Mouse (Mus musculus) heart, embryonic 13.5 days (tissue): ENCODE results near the gene Tom1l2. TPM values are rescaled to one million over a fixed set of nuclear protein-coding genes. Genes with fewer than 3 reads are reported as not detected.

Experiments
- ATAC-seq: fragments of 200-750 bp; cut with Nextera tagmentation; 2 replicates; pipeline ENCODE4 v1.8.0; 2017; ENCODE audit warnings: moderate TSS enrichment; ENCODE audit not compliant: insufficient number of reproducible peaks, low FRiP score, low TSS enrichment; ENCODE audit errors: extremely low read depth
- H3K27ac ChIP-seq: fragments of 300-500 bp; sonication (generic); replicated peaks from 2 replicates; pipeline ENCODE4 v1.5.1; 2015; ENCODE audit warnings: moderate library complexity, mild to moderate bottlenecking, inconsistent platforms
- H3K27me3 ChIP-seq: fragments of 300-500 bp; sonication (generic); replicated peaks from 2 replicates; pipeline ENCODE4 v1.6.1; 2015; ENCODE audit warnings: mild to moderate bottlenecking, inconsistent platforms
- H3K36me3 ChIP-seq: fragments of 300-500 bp; sonication (generic); 2 replicates; pipeline ENCODE4 v1.6.1; 2015; ENCODE audit warnings: mild to moderate bottlenecking, inconsistent platforms
- H3K4me1 ChIP-seq: fragments of 300-500 bp; sonication (generic); 2 replicates; pipeline ENCODE4 v1.6.1; 2015; ENCODE audit warnings: inconsistent platforms
- H3K4me2 ChIP-seq: fragments of 300-500 bp; sonication (generic); 2 replicates; pipeline ENCODE4 v1.6.1; 2015; ENCODE audit warnings: inconsistent platforms, mild to moderate bottlenecking, moderate library complexity
- H3K4me3 ChIP-seq: fragments of 300-500 bp; sonication (generic); 2 replicates; pipeline ENCODE4 v1.5.1; 2015; ENCODE audit warnings: moderate library complexity, mild to moderate bottlenecking, inconsistent platforms
- H3K9ac ChIP-seq: fragments of 300-500 bp; sonication (generic); 2 replicates; pipeline ENCODE4 v1.6.1; 2015; ENCODE audit warnings: inconsistent platforms, mild to moderate bottlenecking, moderate library complexity
- H3K9me3 ChIP-seq: fragments of 300-500 bp; sonication (generic); 2 replicates; pipeline ENCODE4 v1.6.1; 2016; ENCODE audit warnings: inconsistent platforms
- WGBS: fragments of 180-500 bp; shearing (Covaris S2); methylation state at CpG from one replicate; pipeline ENCODE4 v1.1.7; 2015; ENCODE audit warnings: mixed read lengths; 5-methylcytosine and 5-hydroxymethylcytosine counted together
- polyA plus RNA-seq: library from polyadenylated mRNA; unstranded; fragments of >200 nt; fragmentation: Nextera tagmentation; extraction: Ambion mirVana; gene quantifications from 2 replicates; pipeline ENCODE4 v1.2.1, GENCODE M21; 2015

Tom1l2 gene
- polyA plus RNA-seq, 1 experiment from 2014 or later: 28.7 TPM

GRCm38 (mm10) chr11:60368909-60369308, 16.2 kb upstream of the Tom1l2 start:
- Histone ChIP-seq H3K4me1 (peaks cover 20% of the 10 kb centered on the region), H3K9ac (no peak overlapping the region), H3K4me3 (no peak overlapping the region), H3K36me3 (no peaks in the 10 kb centered on the region), H3K4me2 (no peak overlapping the region), H3K9me3 (no peaks in the 10 kb centered on the region), H3K27ac (no peak overlapping the region), H3K27me3 (no peaks in the 10 kb centered on the region)
- no peak for ATAC-seq
- WGBS: 75% methylated on average over 4 of the region's 4 CpGs

- H3K9me3 ChIP-seq: no peaks in the 10 kb centered on the region
- no peak overlapping the region for H3K9ac ChIP-seq
- no peak for ATAC-seq
- no peak overlapping the region for H3K27ac ChIP-seq
- no peak overlapping the region for H3K4me3 ChIP-seq
- peaks cover 20% of the 10 kb centered on the region for H3K4me1 ChIP-seq
- 53% methylated on average over 3 of the region's 3 CpGs for WGBS
- no peaks in the 10 kb centered on the region for H3K27me3 ChIP-seq
- no peak overlapping the region for H3K4me2 ChIP-seq
- no peaks in the 10 kb centered on the region for H3K36me3 ChIP-seq
Measured at GRCm38 (mm10) chr11:60367256-60367655, 14.6 kb upstream of the Tom1l2 start.

DNA sequence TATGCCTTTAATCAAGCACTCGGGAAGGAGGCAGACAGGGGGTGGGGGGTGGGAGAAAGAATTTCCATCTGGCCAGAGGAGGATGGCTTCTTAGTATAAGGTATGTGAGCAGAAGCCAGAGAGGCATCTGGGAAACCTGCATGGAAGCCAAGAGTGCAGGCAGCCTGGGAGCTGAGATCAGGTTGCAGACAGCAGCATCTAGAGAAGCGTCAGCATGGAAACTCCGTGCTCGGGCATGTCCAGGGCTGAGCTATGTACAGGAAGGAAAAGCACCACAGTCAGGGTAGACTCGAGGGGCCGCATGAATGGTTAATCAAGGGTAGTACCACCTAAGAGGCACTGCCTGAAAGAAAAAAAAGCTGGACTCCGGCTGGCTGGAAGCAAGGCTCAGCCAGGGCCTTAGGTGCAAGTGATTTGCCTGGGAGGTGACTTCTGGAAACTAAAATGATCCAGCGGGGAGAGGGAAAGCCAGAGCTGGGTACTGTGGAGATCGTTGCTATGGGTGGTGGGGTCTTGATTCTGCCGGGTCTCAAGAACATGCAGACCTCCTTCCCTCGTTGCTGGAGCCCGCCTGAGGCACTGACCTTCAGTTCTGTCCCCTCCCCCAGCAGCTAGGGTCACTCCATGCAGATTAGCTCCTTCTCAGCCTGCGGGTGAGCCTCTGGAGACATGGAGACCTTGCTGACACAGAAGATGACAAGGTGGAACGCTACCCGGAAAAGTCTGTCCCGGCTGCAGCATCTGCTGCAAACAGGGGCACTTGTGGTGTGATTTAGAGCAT, 13.7 kb upstream of the Tom1l2 start:
- Histone ChIP-seq H3K4me1 (peaks cover 20% of the 10 kb centered on the region), H3K27me3 (no peaks in the 10 kb centered on the region), H3K9me3 (no peaks in the 10 kb centered on the region), H3K36me3 (no peaks in the 10 kb centered on the region), H3K27ac (peak overlapping the region; percentile 60), H3K4me3 (no peak overlapping the region), H3K4me2 (peak overlapping the region; percentile 42), H3K9ac (peak overlapping the region; percentile 62)
- ATAC-seq: no peak
- WGBS: 18% methylated on average over 16 of the region's 16 CpGs

GRCm38 (mm10) chr11:60360631-60361201, 8.0 kb upstream of the Tom1l2 start:
- Histone ChIP-seq H3K4me3 (no peak overlapping the region), H3K4me2 (no peak overlapping the region), H3K36me3 (no peaks in the 10 kb centered on the region), H3K9ac (no peak overlapping the region), H3K27me3 (no peaks in the 10 kb centered on the region), H3K4me1 (peaks cover 14% of the 10 kb centered on the region), H3K9me3 (no peaks in the 10 kb centered on the region), H3K27ac (no peak overlapping the region)
- no peak for ATAC-seq
- 61% methylated on average over 5 of the region's 5 CpGs for WGBS

DNA sequence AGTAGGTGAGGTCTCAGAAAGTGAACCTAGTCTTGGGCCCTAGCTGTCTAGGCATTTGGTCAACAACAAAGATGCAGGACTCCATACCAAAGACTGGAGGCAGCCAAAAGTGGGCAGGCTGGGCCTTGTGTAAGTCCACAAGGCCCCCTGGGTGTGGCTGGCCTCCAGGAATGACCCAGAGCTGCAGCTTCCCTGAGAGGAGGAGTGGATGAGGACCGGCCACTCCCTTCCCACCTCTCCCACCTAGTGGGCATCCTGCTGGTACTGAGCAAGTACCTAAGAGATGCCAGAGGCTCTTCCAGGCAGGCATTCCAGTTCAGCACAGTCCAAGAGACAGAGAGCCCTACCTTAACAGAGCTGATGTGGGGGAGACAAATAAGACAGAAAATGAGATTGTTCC, 7.2 kb upstream of the Tom1l2 start:
- Histone ChIP-seq H3K4me3 (no peak overlapping the region), H3K36me3 (no peaks in the 10 kb centered on the region), H3K27me3 (no peaks in the 10 kb centered on the region), H3K9ac (no peak overlapping the region), H3K4me1 (peaks cover 10% of the 10 kb centered on the region), H3K9me3 (no peaks in the 10 kb centered on the region), H3K4me2 (no peak overlapping the region), H3K27ac (no peak overlapping the region)
- WGBS: 65% methylated on average over 1 of the region's 1 CpGs
- ATAC-seq: no peak

- Histone ChIP-seq H3K4me2 (no peak overlapping the region), H3K9me3 (no peaks in the 10 kb centered on the region), H3K9ac (no peak overlapping the region), H3K4me1 (peaks cover 10% of the 10 kb centered on the region), H3K36me3 (no peaks in the 10 kb centered on the region), H3K27me3 (no peaks in the 10 kb centered on the region), H3K4me3 (no peak overlapping the region), H3K27ac (0 out of 2 replicates have a peak overlapping the region, but pooled peaks have one; percentile 8)
- 63% methylated on average over 5 of the region's 5 CpGs for WGBS
- no peak for ATAC-seq
Measured at GRCm38 (mm10) chr11:60359138-60359537, 6.4 kb upstream of the Tom1l2 start.

DNA sequence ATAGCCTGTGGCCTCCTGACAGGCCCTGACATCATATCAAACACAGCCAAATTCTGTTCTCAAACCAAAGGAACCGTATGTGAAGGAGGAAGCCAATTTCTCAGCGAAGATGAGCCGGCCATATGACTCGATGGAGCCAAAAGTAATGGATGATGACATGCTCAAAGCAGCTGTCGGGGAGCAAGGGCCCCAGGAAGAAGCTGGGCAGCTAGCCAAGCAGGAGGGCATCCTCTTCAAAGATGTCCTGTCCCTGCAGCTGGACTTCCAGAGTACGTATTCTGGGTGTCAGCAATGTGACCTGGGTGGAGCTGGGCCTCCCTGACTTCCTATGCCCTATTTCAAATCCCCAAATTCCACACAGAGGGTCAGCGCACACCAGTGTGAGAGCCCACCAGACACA, 5.8 kb upstream of the Tom1l2 start:
- Histone ChIP-seq H3K9me3 (no peaks in the 10 kb centered on the region), H3K4me2 (no peak overlapping the region), H3K4me1 (peaks cover 11% of the 10 kb centered on the region), H3K27ac (peak overlapping the region; percentile 26; the same call in 1 of the 2 replicates), H3K9ac (no peak overlapping the region), H3K36me3 (no peaks in the 10 kb centered on the region), H3K27me3 (no peaks in the 10 kb centered on the region), H3K4me3 (no peak overlapping the region)
- no peak for ATAC-seq
- WGBS: 45% methylated on average over 7 of the region's 7 CpGs

DNA sequence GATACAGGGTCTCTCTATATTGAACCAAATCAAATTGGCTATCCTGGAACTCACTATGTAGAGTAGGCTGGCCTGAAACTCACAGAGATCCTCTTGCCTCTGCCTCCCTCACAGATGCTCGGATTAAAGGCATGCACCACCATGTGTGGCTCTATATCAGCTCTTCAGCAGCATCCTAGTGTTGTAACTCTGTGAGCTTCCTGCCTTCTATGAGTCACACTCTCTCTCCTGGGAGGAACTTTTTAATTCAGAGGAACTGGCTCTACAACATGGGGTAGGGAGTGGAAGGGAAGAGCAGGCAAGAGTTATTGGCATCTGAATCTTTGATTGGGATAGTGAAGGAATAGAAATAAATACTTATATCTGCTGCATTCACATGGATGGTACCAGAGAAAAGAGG, 4.4 kb upstream of the Tom1l2 start:
- H3K36me3 ChIP-seq: no peaks in the 10 kb centered on the region
- no peaks in the 10 kb centered on the region for H3K9me3 ChIP-seq
- no peak overlapping the region for H3K4me2 ChIP-seq
- no peak for ATAC-seq
- H3K4me3 ChIP-seq: no peak overlapping the region
- no peaks in the 10 kb centered on the region for H3K27me3 ChIP-seq
- WGBS: 27% methylated on average over 1 of the region's 1 CpGs
- H3K27ac ChIP-seq: no peak overlapping the region
- H3K4me1 ChIP-seq: peaks cover 15% of the 10 kb centered on the region
- H3K9ac ChIP-seq: no peak overlapping the region

DNA sequence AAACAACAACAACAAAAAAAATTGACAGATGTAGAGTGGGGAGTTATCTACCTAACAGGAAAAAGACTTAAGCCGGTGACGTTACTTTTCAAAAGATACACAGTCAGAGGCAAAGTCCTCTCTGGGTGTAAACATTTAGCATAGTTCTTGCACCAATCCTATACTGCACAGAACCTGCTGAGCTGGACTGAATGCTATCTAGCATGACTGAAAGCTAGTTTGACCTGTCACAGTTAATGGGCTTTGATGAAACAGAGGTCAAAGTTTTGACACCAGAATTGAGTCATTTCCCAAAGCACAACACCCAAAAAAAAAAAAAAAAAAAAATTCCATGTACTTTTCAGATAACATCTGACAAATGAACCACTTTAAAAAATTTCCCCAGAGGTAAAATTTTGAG, 3.2 kb upstream of the Tom1l2 start:
- Histone ChIP-seq H3K4me2 (no peak overlapping the region), H3K27ac (no peak overlapping the region), H3K27me3 (no peaks in the 10 kb centered on the region), H3K4me3 (no peak overlapping the region), H3K9me3 (no peaks in the 10 kb centered on the region), H3K4me1 (peaks cover 27% of the 10 kb centered on the region), H3K36me3 (no peaks in the 10 kb centered on the region), H3K9ac (no peak overlapping the region)
- ATAC-seq: no peak
- 93% methylated on average over 2 of the region's 2 CpGs for WGBS

GRCm38 (mm10) chr11:60351925-60352371, 757 bp downstream of the Tom1l2 start:
- Histone ChIP-seq H3K9ac (peak overlapping the region; percentile 87), H3K4me3 (peak overlapping the region; percentile 75), H3K27me3 (no peaks in the 10 kb centered on the region), H3K9me3 (no peaks in the 10 kb centered on the region), H3K36me3 (no peaks in the 10 kb centered on the region), H3K4me1 (peaks cover 29% of the 10 kb centered on the region), H3K4me2 (peak overlapping the region; percentile 85), H3K27ac (peak overlapping the region; percentile 87)
- no peak; the same call in 1 of the 2 replicates for ATAC-seq
- 7% methylated on average over 11 of the region's 11 CpGs for WGBS

GRCm38 (mm10) chr11:60351388-60351787, 1.3 kb downstream of the Tom1l2 start:
- H3K9me3 ChIP-seq: no peaks in the 10 kb centered on the region
- peak overlapping the region; percentile 87 for H3K27ac ChIP-seq
- peak overlapping the region; percentile 87 for H3K9ac ChIP-seq
- no peak for ATAC-seq
- no peaks in the 10 kb centered on the region for H3K36me3 ChIP-seq
- H3K4me1 ChIP-seq: peaks cover 35% of the 10 kb centered on the region
- peak overlapping the region; percentile 75 for H3K4me3 ChIP-seq
- 50% methylated on average over 2 of the region's 2 CpGs for WGBS
- H3K27me3 ChIP-seq: no peaks in the 10 kb centered on the region
- peak overlapping the region; percentile 85 for H3K4me2 ChIP-seq

GRCm38 (mm10) chr11:60346537-60346936, 6.2 kb downstream of the Tom1l2 start:
- Histone ChIP-seq H3K4me2 (no peak overlapping the region), H3K27ac (no peak overlapping the region), H3K27me3 (no peaks in the 10 kb centered on the region), H3K4me1 (peaks cover 32% of the 10 kb centered on the region), H3K9me3 (no peaks in the 10 kb centered on the region), H3K4me3 (no peak overlapping the region), H3K9ac (no peak overlapping the region), H3K36me3 (peaks cover 13% of the 10 kb centered on the region; the same call in 1 of the 2 replicates)
- ATAC-seq: no peak
- 58% methylated on average over 4 of the region's 4 CpGs for WGBS
